Mouse (Mus musculus) cortical plate, adult 2 months (tissue): Measurements from ENCODE around the gene St3gal3.

Experiments
- CTCF ChIP-seq: fragments of 200-500 bp; IDR thresholded peaks from 2 replicates; pipeline ENCODE4 v1.5.1; 2011; ENCODE audit warnings: mild to moderate bottlenecking, control low read depth, low read length; ENCODE audit not compliant: insufficient read depth; ENCODE audit errors: extremely low read depth
- POLR2A ChIP-seq: fragments of 200-500 bp; IDR thresholded peaks from 2 replicates; pipeline ENCODE4 v1.6.1; 2011; ENCODE audit warnings: mild to moderate bottlenecking, low read length, control low read depth; ENCODE audit not compliant: insufficient read depth; ENCODE audit errors: extremely low read depth

DNA sequence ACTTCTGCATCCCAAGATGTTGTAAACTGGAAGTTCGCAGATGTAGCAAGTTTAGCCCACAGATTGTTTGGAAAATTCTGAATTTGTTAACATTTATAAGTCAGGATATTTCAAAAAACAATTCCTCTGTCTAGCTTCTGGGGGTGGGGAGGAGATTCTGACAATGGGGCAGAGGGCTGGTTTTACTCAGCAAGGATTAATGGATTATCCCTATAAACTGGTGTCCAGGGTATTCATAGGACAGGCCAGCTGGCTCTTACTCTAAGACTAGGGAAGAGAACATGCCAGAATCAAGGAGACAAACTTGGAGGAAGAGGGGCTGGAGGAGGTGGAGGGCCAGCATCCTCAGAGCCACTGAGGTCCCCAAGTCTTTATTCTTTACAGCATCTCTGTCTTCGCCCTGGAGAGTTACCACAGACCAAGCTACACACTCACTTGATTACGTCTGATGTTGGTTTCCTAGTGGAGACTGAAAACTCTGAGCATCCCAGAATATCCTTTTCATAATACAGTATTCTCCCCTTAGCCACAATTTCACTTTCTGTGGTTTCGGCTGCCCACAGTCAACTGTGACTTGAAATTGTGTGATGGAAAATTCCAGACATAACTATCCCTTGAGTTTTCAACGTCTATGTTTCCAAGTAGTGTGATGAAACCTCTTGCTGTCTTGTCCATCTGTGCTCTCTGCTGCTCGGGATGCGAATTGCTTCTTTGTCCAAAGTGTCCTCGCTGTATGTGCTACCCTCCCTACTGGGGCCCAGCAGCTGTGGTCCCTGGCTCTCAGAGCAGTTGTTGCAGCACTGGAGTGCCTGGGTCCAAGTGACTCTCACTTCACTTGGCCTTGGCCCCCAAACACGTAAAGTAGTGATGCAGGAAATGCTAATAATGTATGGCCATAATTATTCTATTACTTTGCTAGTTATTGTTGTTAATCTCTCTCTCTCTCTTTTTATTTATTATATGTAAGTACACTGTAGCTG is 64.2 kb downstream of the St3gal3 start:
- TF ChIP-seq CTCF (no peak), POLR2A (no peak)
